Comparison of ENCODE assay signal across 35 mouse cellular contexts in the genomic region with DNA sequence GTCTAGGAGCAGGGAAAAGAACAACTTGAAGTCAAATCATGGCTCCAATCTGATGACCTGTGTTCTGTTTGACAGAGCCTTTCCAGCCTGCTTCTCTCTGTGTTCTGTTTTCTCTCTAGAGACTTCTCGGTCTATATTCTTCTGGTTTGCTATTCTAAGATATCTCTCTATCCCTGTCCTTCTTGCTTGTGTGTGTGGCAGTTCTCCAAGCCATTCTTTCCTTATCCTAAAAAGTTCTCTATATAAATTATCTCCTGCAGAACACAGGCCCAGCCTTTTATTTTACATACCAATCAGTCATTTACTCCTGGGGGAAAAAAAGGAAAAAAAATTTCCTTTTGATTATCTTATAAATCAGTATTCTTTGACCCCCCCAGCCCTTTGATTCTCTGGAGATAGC.
"Had no signal": no experiment of that assay in that cellular context is flagged by ENCODE, and none has a peak within 500 bp of the region (broad histone marks: within the 10 kb centered on the region; RNA-seq: fewer than 3 reads in every experiment).

No protein-coding gene starts in this region.

- DNase-seq: heart, adult 2 months; heart, postnatal 14 days; heart, postnatal 36 days; heart, postnatal 4 days; kidney, adult 11 months; kidney, adult 18-20 months; kidney, adult 2 months; kidney, adult 8-10 months; kidney, adult 9 months; kidney, postnatal 10 days; kidney, postnatal 14 days; kidney, postnatal 25 days; kidney, postnatal 36 days; kidney, postnatal 4 days; layer of hippocampus, adult 9-11 months; layer of hippocampus, postnatal 36 days had no signal

- H3K36me3 ChIP-seq: heart, embryonic 10.5 days; heart, embryonic 12.5 days; heart, embryonic 13.5 days; heart, embryonic 15.5 days; hindbrain, embryonic 10.5 days; hindbrain, embryonic 12.5 days; hindbrain, embryonic 13.5 days; hindbrain, embryonic 15.5 days; intestine, embryonic 15.5 days; kidney, embryonic 15.5 days had no signal

- ATAC-seq: hindbrain, embryonic 16.5 days; hindbrain, postnatal 0 days; inflammation-experienced regulatory T-cells, adult 6 months; intestine, embryonic 15.5 days; intestine, embryonic 16.5 days; intestine, postnatal 0 days had no signal

- H3K27me3 ChIP-seq: heart, embryonic 12.5 days; heart, embryonic 13.5 days; heart, embryonic 15.5 days; hindbrain, embryonic 12.5 days; hindbrain, embryonic 13.5 days; hindbrain, embryonic 15.5 days; intestine, embryonic 15.5 days; kidney, embryonic 15.5 days had no signal

- H3K4me2 ChIP-seq: heart, embryonic 11.5 days; heart, embryonic 12.5 days; heart, embryonic 13.5 days; heart, embryonic 15.5 days; hindbrain, embryonic 12.5 days; hindbrain, embryonic 13.5 days; hindbrain, embryonic 14.5 days; hindbrain, embryonic 15.5 days; intestine, embryonic 15.5 days; kidney, embryonic 15.5 days had no signal

- H3K4me3 ChIP-seq: heart, adult 2 months; heart, embryonic 10.5 days; heart, embryonic 12.5 days; heart, embryonic 13.5 days; heart, embryonic 15.5 days; hindbrain, embryonic 10.5 days; hindbrain, embryonic 12.5 days; hindbrain, embryonic 13.5 days; hindbrain, embryonic 15.5 days; intestine, embryonic 15.5 days; kidney, embryonic 15.5 days; layer of hippocampus, adult 2 months had no signal

- H3K9me3 ChIP-seq: heart, embryonic 10.5 days; heart, embryonic 12.5 days; heart, embryonic 13.5 days; heart, embryonic 15.5 days; hindbrain, embryonic 10.5 days; hindbrain, embryonic 12.5 days; hindbrain, embryonic 13.5 days; hindbrain, embryonic 15.5 days; intestine, embryonic 15.5 days; kidney, embryonic 15.5 days had no signal

- H3K9ac ChIP-seq: heart, embryonic 12.5 days; heart, embryonic 13.5 days; heart, embryonic 15.5 days; hindbrain, embryonic 12.5 days; hindbrain, embryonic 13.5 days; hindbrain, embryonic 14.5 days; hindbrain, embryonic 15.5 days; intestine, embryonic 15.5 days; kidney, embryonic 15.5 days had no signal

- H3K27ac ChIP-seq: heart, adult 2 months; heart, embryonic 10.5 days; heart, embryonic 13.5 days; heart, embryonic 15.5 days; hindbrain, embryonic 10.5 days; hindbrain, embryonic 12.5 days; hindbrain, embryonic 13.5 days; hindbrain, embryonic 14.5 days; hindbrain, embryonic 15.5 days; hindbrain, postnatal 0 days; intestine, embryonic 15.5 days; kidney, embryonic 15.5 days; kidney, postnatal 0 days; layer of hippocampus, adult 2 months had no signal

- H3K4me1 ChIP-seq: intestine, embryonic 15.5 days; kidney, embryonic 15.5 days had no signal
